Mouse (Mus musculus) left cerebral cortex, postnatal 4 days (tissue): ENCODE results near the gene Rbp4. TPM values are rescaled to one million over a fixed set of nuclear protein-coding genes. Genes with fewer than 3 reads are reported as not detected.
A peak's percentile ranks its signal among the peaks of the same experiment; 100 is the strongest.

ENCODE experiments used
- DNase-seq: peaks from one replicate; pipeline ENCODE4 v3.0.0-alpha.2; 2022
- intact Hi-C: fragments of 180-260 bp; cut with DNase I; formaldehyde crosslinking; loops from one replicate; pipeline ENCODE4 v1.15.1; 2025
- total RNA-seq, 2 experiments: library from RNA; stranded (reverse); gene quantifications; 2 replicates each; pipeline ENCODE4 v1.2.3; 2021

The Rbp4 gene
- total RNA-seq, 2 experiments from 2014 or later, result 3.2 to 4.6 TPM

DNA sequence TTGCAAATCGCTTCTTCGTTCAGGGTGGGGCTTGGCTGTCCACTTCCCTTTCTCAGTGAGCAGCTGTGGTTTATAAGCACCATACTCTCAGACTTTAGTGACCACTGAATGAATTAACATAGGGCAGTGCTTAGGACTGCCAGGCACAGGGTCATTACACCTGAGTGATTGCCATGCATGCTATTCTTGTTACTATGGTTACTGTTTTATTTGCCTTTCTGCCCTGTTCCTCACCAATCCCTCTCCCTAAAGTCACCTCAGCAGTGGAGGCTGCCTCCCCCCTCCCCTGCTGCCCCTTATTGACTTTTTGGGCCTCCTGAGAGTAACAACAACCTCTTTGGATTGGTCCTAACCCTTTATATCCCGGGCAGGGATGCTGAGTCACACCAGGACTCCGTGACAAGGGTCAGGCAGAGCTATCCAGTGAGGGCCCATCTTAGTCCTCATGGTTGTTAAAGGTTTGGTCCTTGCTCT lies 33.5 kb downstream of the Rbp4 start:
- intact Hi-C loops, result no loop called here
- no peak for DNase-seq

DNA sequence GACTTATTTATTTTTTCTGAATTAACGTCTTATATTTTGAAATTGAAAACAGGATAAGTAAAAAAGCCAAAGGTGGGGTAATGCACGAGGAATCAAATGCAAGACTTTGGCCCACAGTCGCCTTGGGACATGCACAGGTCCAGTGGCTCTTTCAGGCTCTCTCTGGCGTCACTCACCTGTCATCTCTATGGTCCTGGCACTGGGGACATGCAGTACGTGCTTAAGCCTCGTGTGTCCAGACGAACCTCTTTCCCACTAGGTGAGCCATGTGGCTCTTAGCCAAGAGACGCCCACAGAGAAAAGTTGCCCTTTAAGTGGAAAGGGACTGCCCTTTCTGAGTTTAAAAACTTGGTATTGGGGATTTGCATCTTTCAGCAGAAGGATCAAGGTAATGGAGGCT lies 35.7 kb downstream of the Rbp4 start:
- no peak for DNase-seq
- intact Hi-C loops, result no loop called here

DNA sequence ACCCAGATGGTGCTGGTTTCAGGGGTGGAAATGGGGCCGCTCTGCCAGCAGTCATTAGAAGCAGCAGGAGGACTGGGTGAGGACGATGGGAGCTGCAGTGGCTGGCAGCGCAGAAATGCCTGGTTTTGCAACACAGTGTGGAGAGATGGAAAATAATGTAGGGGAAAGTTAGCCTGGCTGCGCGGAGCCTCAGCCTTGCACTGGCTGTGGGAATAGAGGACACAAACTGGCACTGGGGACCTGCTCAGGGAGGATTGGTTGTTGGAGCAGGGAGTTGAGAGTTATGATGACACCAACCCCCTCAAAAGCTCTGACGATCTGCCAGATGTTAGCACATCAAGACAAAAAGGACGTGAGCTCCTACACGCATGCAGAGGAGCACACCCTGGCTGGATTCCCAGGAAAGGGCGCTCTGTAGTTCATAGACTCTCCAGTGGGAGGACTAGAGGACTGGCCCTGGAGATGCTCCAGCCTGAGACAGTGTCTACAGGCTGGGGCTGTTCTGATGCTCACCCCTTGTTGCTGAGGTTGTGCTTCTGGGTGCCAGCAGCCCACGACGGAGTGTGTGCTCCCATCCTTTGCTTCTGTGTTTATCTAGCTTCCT lies 38.0 kb downstream of the Rbp4 start:
- intact Hi-C loops, result no loop called here

DNA sequence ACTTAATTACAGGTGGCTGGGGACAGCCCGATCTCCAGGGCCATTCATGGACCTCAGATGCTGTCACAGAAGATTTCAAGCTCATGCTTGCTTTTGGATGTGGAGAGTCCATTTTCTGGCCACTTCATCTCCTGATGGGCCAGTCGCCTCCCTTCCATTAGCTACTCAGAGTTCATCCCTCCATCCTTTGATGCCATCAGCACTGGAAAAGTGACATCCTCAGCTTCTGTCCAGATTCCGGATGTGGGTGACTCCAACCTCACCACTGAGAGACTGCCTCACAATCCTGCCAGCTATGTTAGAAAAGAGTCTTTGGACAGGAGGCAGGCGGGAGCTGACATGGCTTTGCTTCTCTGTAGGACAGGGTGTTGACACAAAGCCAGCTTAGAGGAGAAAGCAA lies 39.2 kb downstream of the Rbp4 start:
- DNase-seq, result no peak
- intact Hi-C loops, result no loop called here

More for the DNA sequence above, 38.0 kb downstream of the Rbp4 start:
- DNase-seq, result peak; percentile 54

DNA sequence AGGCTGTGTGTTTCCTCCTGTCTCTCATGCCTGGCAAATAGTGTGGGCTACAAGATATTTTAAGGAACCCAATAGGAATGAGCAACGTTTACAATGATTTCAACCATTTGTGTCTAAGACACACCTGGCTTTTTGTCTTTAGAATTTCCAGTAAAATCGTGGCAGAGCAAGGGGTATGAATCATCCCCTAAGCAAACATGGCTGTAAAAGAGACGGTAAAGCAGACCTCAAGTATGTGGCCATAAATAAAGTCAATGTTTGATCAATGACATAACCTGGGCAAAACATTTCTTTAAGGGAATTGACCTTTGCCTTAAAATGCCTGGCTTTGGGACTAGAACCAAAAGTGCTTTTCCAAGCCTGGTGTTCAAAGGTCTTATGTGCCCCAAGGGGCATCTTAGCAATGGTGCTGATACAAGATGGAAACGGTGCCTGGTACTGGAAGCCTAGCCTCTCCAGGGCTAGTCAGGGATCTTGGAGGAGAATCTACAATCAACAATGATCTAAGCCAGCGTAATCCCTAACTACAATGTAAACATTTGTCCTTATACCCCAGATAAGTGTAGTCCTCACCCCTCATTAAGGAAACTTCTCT lies 42.1 kb downstream of the Rbp4 start:
- intact Hi-C loops, result no loop called here
- no peak for DNase-seq

DNA sequence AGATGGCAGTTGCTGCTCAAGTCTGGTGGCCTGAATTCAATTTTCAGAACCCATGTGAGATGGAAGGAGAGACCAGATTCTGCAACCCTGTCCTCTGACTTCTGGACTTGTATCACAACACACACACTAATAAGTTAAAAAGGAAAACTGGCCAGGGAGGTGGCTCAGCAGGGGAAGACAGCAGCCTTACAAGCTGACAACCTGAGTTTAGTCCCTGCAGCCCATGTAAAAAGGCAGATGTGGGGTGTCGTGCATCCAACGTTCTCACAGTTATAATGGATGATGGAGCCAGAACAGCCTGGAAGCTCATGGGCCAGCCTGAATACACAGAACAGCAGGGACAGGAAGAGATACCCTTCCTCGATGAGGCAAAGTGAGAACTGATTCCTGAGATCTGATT lies 43.7 kb downstream of the Rbp4 start:
- intact Hi-C loops, result no loop called here
- DNase-seq, result no peak

DNA sequence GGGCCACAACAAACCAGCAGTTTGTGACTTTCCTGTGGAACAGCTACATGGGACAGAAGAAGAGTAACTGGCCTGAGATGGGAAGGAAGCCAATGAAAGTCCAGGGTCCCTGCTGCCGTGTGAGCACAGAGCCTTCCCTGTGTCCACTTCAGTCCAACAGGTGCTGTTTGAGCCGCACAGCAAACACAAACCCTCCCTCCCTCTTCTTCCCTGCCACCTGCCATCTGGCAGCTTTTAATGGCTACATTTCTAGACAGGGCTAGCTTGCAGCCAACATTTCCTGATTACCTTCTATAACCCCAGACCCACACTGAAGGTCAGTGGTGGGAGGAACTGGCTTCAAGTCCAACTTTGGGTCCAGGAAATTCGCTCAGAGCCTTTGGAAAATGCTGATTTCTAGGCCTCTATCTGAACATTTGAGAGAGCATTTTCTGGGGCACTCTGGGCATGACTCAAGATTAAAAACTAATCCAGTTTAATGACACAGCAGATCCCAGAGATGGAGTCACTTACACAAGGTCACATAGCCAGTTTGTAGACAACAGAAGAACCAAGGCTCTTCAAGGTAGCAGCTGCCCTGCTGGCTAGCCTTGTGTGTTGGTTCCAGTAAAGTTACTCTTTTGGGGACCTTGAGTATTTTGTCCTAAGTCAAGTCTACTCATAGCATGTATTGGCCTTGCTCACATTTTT lies 47.1 kb downstream of the Rbp4 start:
- DNase-seq, result peak; percentile 13
- intact Hi-C loops, result loop anchor here (10.0 kb wide), 1 partner anchor 287 kb away; no protein-coding TSS in a partner anchor

DNA sequence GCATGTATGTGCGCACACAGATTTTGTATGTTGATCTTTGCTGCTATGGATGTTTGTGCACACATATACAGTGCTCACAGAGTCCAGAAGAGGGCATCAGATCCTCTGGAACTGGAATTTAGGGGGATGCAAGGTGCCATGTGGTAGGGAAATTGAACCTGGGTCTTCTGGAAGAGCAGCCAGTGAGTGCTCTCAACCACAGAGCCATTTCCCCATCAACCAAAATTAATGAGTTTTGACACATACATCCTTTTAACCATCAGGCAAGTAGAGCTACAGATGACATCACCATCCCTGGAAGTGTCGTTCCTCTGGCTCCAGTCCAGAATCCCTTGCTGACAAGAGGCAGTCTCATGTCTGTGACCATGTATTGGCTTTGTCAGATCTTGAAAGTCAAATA lies 48.8 kb downstream of the Rbp4 start:
- peak; percentile 64 for DNase-seq
- intact Hi-C loops, result loop anchor here (10.0 kb wide), 1 partner anchor 289 kb away; no protein-coding TSS in a partner anchor

DNA sequence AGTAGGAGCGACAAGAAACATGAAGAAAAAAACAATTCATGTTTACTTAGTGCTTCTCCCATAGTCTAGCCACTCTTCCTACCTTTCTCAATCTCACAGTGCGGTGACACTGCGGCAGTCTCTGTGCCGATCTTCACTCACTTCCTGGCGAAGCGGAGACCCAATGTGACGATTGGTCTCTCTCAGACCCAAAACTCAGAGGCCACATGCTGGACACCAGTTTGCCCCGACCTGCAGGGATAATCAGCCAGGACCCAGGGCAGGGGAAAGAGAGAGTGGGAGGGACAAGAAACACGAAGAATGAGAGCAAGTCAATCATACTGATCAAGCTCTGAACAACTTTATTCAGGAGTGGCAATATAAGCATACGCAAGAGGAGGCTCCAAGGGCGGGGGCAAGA lies 50.0 kb downstream of the Rbp4 start:
- intact Hi-C loops, result loop anchor here (10.0 kb wide), 1 partner anchor 290 kb away; no protein-coding TSS in a partner anchor

DNA sequence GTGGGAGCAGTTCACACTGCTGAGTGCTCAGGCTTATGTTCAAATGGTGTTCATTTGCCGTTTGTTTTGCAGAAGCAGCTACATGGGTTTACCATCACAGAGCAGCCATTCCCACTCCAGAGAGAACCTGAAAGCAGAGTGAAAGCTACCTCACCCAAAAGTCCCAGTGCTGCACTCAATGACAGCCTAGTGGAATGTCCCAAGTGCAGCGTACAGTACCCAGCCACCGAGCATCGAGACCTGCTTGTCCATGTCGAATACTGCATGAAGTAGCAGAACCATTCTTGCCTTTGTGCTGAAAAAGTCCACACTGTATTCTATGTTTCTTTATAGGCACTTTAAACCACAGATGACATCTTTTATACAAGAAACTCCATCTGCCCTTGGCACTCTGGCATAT lies 51.9 kb downstream of the Rbp4 start:
- no peak for DNase-seq
- intact Hi-C loops, result loop anchor here (10.0 kb wide), 1 partner anchor 292 kb away; no protein-coding TSS in a partner anchor

More for the DNA sequence above, 50.0 kb downstream of the Rbp4 start:
- DNase-seq, result no peak

Other genes with a start within 250 kb of the Rbp4 start
- gene Myof, start 81.7 kb downstream of the Rbp4 start, total RNA-seq, result 1 to 10 TPM; 8.0 to 8.9 TPM
- gene Cep55, start 70.3 kb downstream of the Rbp4 start, total RNA-seq, result 1 to 10 TPM; 1.8 to 3.3 TPM
- gene Ffar4, start 28.2 kb downstream of the Rbp4 start, total RNA-seq, result under 1 TPM; 0.24 to 0.28 TPM
- under 1 TPM in 1 of 2 experiments, not detected in 1; 0.24 TPM for gene Pde6c, start 7.5 kb upstream of the Rbp4 start, total RNA-seq
- gene Fra10ac1, start 98.9 kb upstream of the Rbp4 start, total RNA-seq, result 10 to 100 TPM; 21.8 to 24.2 TPM
- 10 to 100 TPM; 51.8 to 59.0 TPM for gene Lgi1, start 139.3 kb upstream of the Rbp4 start, total RNA-seq